Mouse (Mus musculus) forebrain, embryonic 15.5 days (tissue): ENCODE data around the gene Fam161b. TPM values are rescaled to one million over a fixed set of nuclear protein-coding genes. Genes with fewer than 3 reads are reported as not detected.

Experiments used
- ATAC-seq: fragments of 200-750 bp; cut with Nextera tagmentation; replicated peaks from 2 replicates; pipeline ENCODE4 v1.8.0; 2017; ENCODE audit warnings: mild to moderate bottlenecking, moderate TSS enrichment, moderate library complexity
- H3K27ac ChIP-seq: fragments of 300-500 bp; sonication (generic); replicated peaks from 2 replicates; pipeline ENCODE4 v1.5.1; 2015; ENCODE audit warnings: mild to moderate bottlenecking, inconsistent platforms
- H3K27me3 ChIP-seq: fragments of 300-500 bp; sonication (generic); 2 replicates; pipeline ENCODE4 v1.6.1; 2015; ENCODE audit warnings: inconsistent platforms
- H3K36me3 ChIP-seq: fragments of 300-500 bp; sonication (generic); 2 replicates; pipeline ENCODE4 v1.6.1; 2015; ENCODE audit warnings: mild to moderate bottlenecking, inconsistent platforms
- H3K4me1 ChIP-seq: fragments of 300-500 bp; sonication (generic); 2 replicates; pipeline ENCODE4 v1.6.1; 2015; ENCODE audit warnings: inconsistent platforms
- H3K4me2 ChIP-seq: fragments of 300-500 bp; sonication (generic); replicated peaks from 2 replicates; pipeline ENCODE4 v1.6.1; 2015; ENCODE audit warnings: mild to moderate bottlenecking, inconsistent platforms
- H3K4me3 ChIP-seq: fragments of 300-500 bp; sonication (generic); 2 replicates; pipeline ENCODE4 v1.5.1; 2015; ENCODE audit warnings: mild to moderate bottlenecking, inconsistent platforms
- H3K9ac ChIP-seq: fragments of 300-500 bp; sonication (generic); replicated peaks from 2 replicates; pipeline ENCODE4 v1.6.1; 2015; ENCODE audit warnings: mild to moderate bottlenecking, inconsistent platforms
- H3K9me3 ChIP-seq: fragments of 300-500 bp; sonication (generic); 2 replicates; pipeline ENCODE4 v1.6.1; 2016; ENCODE audit warnings: inconsistent platforms
- WGBS: fragments of 180-500 bp; shearing (Covaris S2); methylation state at CpG from one replicate; pipeline ENCODE4 v1.1.7; 2015; ENCODE audit warnings: mixed read lengths; 5-methylcytosine and 5-hydroxymethylcytosine counted together
- polyA plus RNA-seq: library from polyadenylated mRNA; unstranded; fragments of >200 nt; fragmentation: Nextera tagmentation; extraction: Ambion mirVana; gene quantifications from 2 replicates; pipeline ENCODE4 v1.2.1, GENCODE M21; 2015

Fam161b gene
- polyA plus RNA-seq, 1 experiment from 2014 or later = 16.1 TPM

- no peak overlapping the region for H3K4me3 ChIP-seq
- no peaks in the 10 kb centered on the region for H3K4me1 ChIP-seq
- H3K9me3 ChIP-seq = no peaks in the 10 kb centered on the region
- no peak for ATAC-seq
- H3K27me3 ChIP-seq = no peaks in the 10 kb centered on the region
- no peak overlapping the region for H3K4me2 ChIP-seq
- no peaks in the 10 kb centered on the region for H3K36me3 ChIP-seq
- H3K9ac ChIP-seq = no peak overlapping the region
- no peak overlapping the region for H3K27ac ChIP-seq
Observed at GRCm38 (mm10) chr12:84397685-84398084, 36.1 kb upstream of the Fam161b start.

DNA sequence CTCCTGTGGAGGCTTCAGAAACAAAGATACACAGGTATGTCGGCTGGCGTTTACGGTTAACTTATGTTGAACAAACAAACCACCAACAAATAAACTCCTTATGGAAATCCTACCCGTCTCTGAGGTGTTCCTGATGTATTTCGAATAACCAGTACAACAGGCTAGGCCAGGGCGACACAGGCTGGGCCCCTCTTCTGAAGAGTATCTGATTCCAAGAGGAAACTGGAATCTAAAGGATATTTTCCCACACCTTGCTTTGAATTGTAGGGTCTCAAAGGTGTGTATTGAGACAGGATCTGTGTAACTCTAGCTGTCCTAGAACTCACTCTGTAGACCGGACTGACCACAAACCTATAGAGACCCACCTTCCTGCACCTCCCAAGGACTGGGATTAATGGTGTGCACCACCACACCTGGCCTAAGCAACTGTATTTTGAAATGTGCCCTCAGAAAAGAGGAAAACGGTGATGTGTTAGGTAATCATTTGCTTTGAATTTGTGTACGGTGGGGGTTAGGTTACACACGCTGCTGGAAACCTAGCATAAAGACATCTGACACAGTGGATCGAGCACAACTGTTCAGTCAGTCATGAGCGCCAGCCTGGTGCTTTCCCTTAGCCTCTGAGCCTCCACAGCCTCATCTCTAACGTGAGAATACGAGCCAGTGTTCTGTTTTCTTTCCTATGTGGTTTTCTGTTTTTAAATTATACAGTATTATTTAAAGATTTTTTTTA is 35.5 kb upstream of the Fam161b start:
- H3K9me3 ChIP-seq = no peaks in the 10 kb centered on the region
- no peaks in the 10 kb centered on the region for H3K4me1 ChIP-seq
- no peak overlapping the region for H3K27ac ChIP-seq
- H3K36me3 ChIP-seq = no peaks in the 10 kb centered on the region
- H3K4me3 ChIP-seq = no peak overlapping the region
- WGBS = 88% methylated on average over 14 of the region's 14 CpGs
- no peak for ATAC-seq
- no peak overlapping the region for H3K9ac ChIP-seq
- H3K27me3 ChIP-seq = no peaks in the 10 kb centered on the region
- no peak overlapping the region for H3K4me2 ChIP-seq

GRCm38 (mm10) chr12:84393847-84394246 is 32.2 kb upstream of the Fam161b start:
- Histone ChIP-seq H3K27ac (no peak overlapping the region), H3K4me3 (no peak overlapping the region)
- 85% methylated on average over 5 of the region's 5 CpGs for WGBS

DNA sequence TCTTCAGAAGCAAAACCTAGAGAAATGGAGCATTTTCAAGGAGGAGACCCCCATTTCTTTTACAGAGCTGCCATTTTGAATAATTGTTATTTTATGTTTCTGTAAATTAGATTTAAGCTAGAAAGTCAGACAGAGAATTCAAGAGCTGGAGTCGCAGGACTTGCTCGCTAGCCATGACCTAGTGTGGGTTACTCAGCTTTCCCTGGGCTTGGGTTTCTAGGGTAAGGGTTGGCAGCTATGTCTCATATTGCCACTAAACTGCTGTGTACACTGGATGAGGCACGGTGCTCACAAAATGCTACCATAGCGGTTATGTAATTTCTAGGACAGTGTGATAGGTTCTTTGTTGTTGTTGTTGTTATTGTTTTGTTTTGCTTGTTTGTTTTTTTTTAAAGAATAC is 31.0 kb upstream of the Fam161b start:
- Histone ChIP-seq H3K4me1 (no peaks in the 10 kb centered on the region), H3K36me3 (no peaks in the 10 kb centered on the region), H3K4me2 (no peak overlapping the region)

More at GRCm38 (mm10) chr12:84393847-84394246, 32.2 kb upstream of the Fam161b start:
- no peak overlapping the region for H3K4me2 ChIP-seq
- no peak for ATAC-seq
- H3K9ac ChIP-seq = no peak overlapping the region
- no peaks in the 10 kb centered on the region for H3K9me3 ChIP-seq
- H3K36me3 ChIP-seq = no peaks in the 10 kb centered on the region
- no peaks in the 10 kb centered on the region for H3K27me3 ChIP-seq
- H3K4me1 ChIP-seq = no peaks in the 10 kb centered on the region

DNA sequence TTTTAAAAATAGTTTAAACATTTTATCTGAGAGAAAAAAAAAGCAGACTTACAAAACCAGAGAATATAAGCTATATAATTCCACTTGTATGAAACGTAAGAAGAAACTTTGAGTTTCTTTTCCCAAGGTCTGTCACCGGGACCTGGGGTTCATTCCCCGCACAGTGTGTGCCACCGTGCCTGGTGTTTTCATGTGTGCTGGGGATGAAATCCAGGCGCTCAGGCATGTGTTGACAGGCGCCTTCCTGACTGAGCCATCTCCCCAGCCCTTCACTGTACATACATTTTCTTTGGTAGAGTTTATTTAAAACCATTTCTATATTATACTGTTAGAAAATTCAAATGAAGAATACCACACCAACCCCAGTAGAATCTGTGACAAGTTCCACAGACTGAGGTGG is 28.7 kb upstream of the Fam161b start:
- Histone ChIP-seq H3K27ac (no peak overlapping the region), H3K4me1 (no peaks in the 10 kb centered on the region), H3K27me3 (no peaks in the 10 kb centered on the region), H3K9ac (no peak overlapping the region), H3K4me2 (no peak overlapping the region), H3K4me3 (no peak overlapping the region), H3K9me3 (no peaks in the 10 kb centered on the region), H3K36me3 (no peaks in the 10 kb centered on the region)
- no peak for ATAC-seq
- WGBS = 90% methylated on average over 6 of the region's 6 CpGs

More for the DNA sequence above, 31.0 kb upstream of the Fam161b start:
- Histone ChIP-seq H3K9ac (no peak overlapping the region), H3K4me3 (no peak overlapping the region), H3K9me3 (no peaks in the 10 kb centered on the region), H3K27ac (no peak overlapping the region), H3K27me3 (no peaks in the 10 kb centered on the region)
- WGBS = 97% methylated on average over 4 of the region's 4 CpGs
- ATAC-seq = no peak

DNA sequence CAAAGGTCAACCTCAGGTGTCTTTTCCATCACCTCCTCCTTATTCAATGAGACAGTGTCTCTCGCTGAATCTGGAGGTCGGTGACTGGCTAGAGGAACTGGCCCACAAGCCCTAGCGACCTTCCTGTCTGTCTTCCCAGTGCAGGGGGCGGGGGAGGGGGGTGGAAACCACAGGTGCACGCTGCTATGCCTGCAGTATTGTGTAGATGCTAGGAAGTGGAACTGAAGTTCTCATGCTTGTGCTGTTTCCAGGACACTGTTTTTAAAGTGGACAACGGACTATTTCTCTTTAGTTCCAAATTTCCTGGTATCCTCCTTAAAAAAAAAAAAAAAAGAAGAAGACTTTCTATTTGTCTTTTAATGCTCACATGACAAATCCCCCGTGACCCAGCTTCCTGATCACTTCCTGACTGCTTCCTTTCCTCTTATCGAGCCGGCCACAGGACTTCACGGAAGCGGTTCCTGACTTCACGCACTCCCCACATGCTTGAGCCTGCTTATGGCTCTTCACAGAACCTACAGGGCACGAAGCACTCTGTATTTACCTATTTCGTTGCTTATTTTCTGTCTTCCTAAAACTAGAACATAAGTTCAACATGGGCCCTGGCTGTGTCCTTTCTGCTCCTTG is 27.3 kb upstream of the Fam161b start:
- no peaks in the 10 kb centered on the region for H3K9me3 ChIP-seq
- no peak overlapping the region for H3K4me3 ChIP-seq
- ATAC-seq = no peak
- no peak overlapping the region for H3K4me2 ChIP-seq
- H3K4me1 ChIP-seq = no peaks in the 10 kb centered on the region
- H3K9ac ChIP-seq = no peak overlapping the region
- no peak overlapping the region for H3K27ac ChIP-seq
- 81% methylated on average over 14 of the region's 14 CpGs for WGBS
- H3K27me3 ChIP-seq = no peaks in the 10 kb centered on the region
- no peaks in the 10 kb centered on the region for H3K36me3 ChIP-seq

- ATAC-seq = no peak
- Histone ChIP-seq H3K27ac (no peak overlapping the region), H3K27me3 (no peaks in the 10 kb centered on the region), H3K4me3 (no peak overlapping the region), H3K4me2 (no peak overlapping the region), H3K9ac (no peak overlapping the region), H3K36me3 (no peaks in the 10 kb centered on the region), H3K4me1 (no peaks in the 10 kb centered on the region), H3K9me3 (no peaks in the 10 kb centered on the region)
- 92% methylated on average over 8 of the region's 8 CpGs for WGBS
Observed at GRCm38 (mm10) chr12:84388097-84388496, 26.5 kb upstream of the Fam161b start.

DNA sequence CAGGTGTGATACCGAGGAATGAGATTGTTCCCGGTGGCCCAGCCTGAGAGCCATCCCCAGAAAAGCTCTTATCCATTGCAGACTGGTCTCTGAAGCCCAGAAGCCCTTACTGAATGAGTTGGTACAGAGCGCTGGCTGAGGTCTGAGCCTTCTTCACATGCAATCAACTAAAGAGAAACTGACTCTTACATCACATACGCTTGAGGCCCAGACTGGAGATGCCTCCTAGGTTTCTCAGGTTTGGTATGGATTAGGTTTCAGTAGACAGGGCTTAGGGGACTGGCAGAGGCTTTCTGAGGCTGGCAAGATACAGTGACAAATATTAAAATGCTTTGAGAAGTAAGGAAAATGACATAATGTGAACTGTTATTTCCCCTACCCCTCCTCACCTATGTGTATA is 23.8 kb upstream of the Fam161b start:
- Histone ChIP-seq H3K9me3 (no peaks in the 10 kb centered on the region), H3K4me2 (no peak overlapping the region), H3K27ac (no peak overlapping the region), H3K4me1 (no peaks in the 10 kb centered on the region), H3K27me3 (no peaks in the 10 kb centered on the region), H3K36me3 (no peaks in the 10 kb centered on the region), H3K9ac (no peak overlapping the region), H3K4me3 (no peak overlapping the region)
- ATAC-seq = no peak
- 90% methylated on average over 4 of the region's 4 CpGs for WGBS

- 65% methylated on average over 5 of the region's 5 CpGs for WGBS
- Histone ChIP-seq H3K27me3 (no peaks in the 10 kb centered on the region), H3K4me3 (no peak overlapping the region), H3K36me3 (no peaks in the 10 kb centered on the region), H3K9me3 (no peaks in the 10 kb centered on the region), H3K4me2 (no peak overlapping the region), H3K9ac (no peak overlapping the region), H3K27ac (no peak overlapping the region), H3K4me1 (no peaks in the 10 kb centered on the region)
- ATAC-seq = no peak
Observed at GRCm38 (mm10) chr12:84384644-84385081, 23.0 kb upstream of the Fam161b start.

DNA sequence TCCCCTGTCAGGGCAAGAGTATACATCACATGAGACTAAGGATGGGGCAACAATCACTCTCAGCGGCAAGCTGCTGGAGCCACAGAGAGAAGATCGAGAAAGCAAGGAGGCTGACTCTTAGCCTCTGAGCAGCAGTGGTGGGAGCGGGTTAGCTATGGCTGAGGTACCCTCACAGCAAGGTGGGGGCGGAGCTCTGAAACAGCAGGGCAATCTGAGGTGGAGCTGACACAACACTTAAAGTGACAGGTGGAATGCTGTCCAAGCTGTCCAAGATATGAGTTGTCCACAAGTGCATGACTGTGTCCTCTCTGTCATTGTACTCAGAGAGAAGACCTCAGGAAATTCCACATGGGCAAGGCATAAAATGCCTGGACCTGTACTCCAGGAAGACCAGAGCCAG is 20.7 kb upstream of the Fam161b start:
- Histone ChIP-seq H3K36me3 (peaks cover 2% of the 10 kb centered on the region; the same call in 1 of the 2 replicates), H3K4me2 (no peak overlapping the region), H3K27me3 (no peaks in the 10 kb centered on the region), H3K9ac (no peak overlapping the region), H3K27ac (no peak overlapping the region), H3K9me3 (no peaks in the 10 kb centered on the region), H3K4me1 (no peaks in the 10 kb centered on the region), H3K4me3 (no peak overlapping the region)
- WGBS = 89% methylated on average over 4 of the region's 4 CpGs
- no peak for ATAC-seq

GRCm38 (mm10) chr12:84373831-84374481 is 12.3 kb upstream of the Fam161b start:
- Histone ChIP-seq H3K4me3 (no peak overlapping the region), H3K36me3 (peaks cover 54% of the 10 kb centered on the region), H3K9ac (no peak overlapping the region), H3K4me2 (no peak overlapping the region), H3K27me3 (no peaks in the 10 kb centered on the region), H3K4me1 (no peaks in the 10 kb centered on the region), H3K27ac (no peak overlapping the region), H3K9me3 (no peaks in the 10 kb centered on the region)
- 83% methylated on average over 6 of the region's 6 CpGs for WGBS
- ATAC-seq = no peak

GRCm38 (mm10) chr12:84371647-84372046 is 10.0 kb upstream of the Fam161b start:
- Histone ChIP-seq H3K9me3 (no peaks in the 10 kb centered on the region), H3K36me3 (peaks cover 70% of the 10 kb centered on the region), H3K4me3 (no peak overlapping the region), H3K27ac (no peak overlapping the region), H3K4me1 (no peaks in the 10 kb centered on the region), H3K27me3 (no peaks in the 10 kb centered on the region), H3K9ac (no peak overlapping the region), H3K4me2 (no peak overlapping the region)
- 96% methylated on average over 5 of the region's 5 CpGs for WGBS
- no peak for ATAC-seq
